Mouse (Mus musculus) stomach, embryonic 14.5 days (tissue): ENCODE results near the gene Vmn2r20. TPM values are rescaled to one million over a fixed set of nuclear protein-coding genes. Genes with fewer than 3 reads are reported as not detected.

Experiments used
- polyA plus RNA-seq: library from polyadenylated mRNA; unstranded; fragments of >200 nt; fragmentation: Nextera tagmentation; extraction: Ambion mirVana; gene quantifications from 2 replicates; pipeline ENCODE4 v1.2.1, GENCODE M21; 2014

Vmn2r20 gene
- polyA plus RNA-seq, 1 experiment from 2014 or later = not detected

Other genes starting within 250 kb of the Vmn2r20 start
- not detected in 2 replicates for gene Clec4b2, start 245.2 kb downstream of the Vmn2r20 start, polyA plus RNA-seq
- 2.8 and 3.3 TPM in 2 replicates for gene Clec4n, start 188.3 kb downstream of the Vmn2r20 start, polyA plus RNA-seq
- not detected in 2 replicates for gene Clec4d, start 156.0 kb downstream of the Vmn2r20 start, polyA plus RNA-seq
- not detected in 2 replicates for gene Clec4e, start 128.2 kb downstream of the Vmn2r20 start, polyA plus RNA-seq
- gene Vmn2r19, start 109.8 kb downstream of the Vmn2r20 start, polyA plus RNA-seq = not detected in 2 replicates
- gene Vmn2r21, start 115.3 kb upstream of the Vmn2r20 start, polyA plus RNA-seq = not detected in 2 replicates
- gene Vmn2r22, start 232.6 kb upstream of the Vmn2r20 start, polyA plus RNA-seq = not detected in 2 replicates